Mouse (Mus musculus) CD8-positive naive resting alpha-beta T cell, adult 2 months (primary cell): Measurements from ENCODE around the gene Cdc45.
"Not testable (repeated sequence)": the region's sequence is repeated elsewhere in the genome, so short reads cannot be mapped to it uniquely, and the experiment has no call there.

Experiments used
- DNase-seq, 2 experiments: peaks; one replicate each; pipeline ENCODE4 v3.0.0; 2022; ENCODE audit warnings: low read depth in 2 of 2, low spot score in 2 of 2

The Cdc45 gene

GRCm38 (mm10) chr16:18811468-18812384 lies at the start of gene Cdc45, which contains the start of gene Ufd1:
Cdc45 (minus strand) TSS chr16:18811987.
Ufd1 (plus strand) TSS chr16:18811779.
- peak; percentile 83 to 85 for DNase-seq

DNA sequence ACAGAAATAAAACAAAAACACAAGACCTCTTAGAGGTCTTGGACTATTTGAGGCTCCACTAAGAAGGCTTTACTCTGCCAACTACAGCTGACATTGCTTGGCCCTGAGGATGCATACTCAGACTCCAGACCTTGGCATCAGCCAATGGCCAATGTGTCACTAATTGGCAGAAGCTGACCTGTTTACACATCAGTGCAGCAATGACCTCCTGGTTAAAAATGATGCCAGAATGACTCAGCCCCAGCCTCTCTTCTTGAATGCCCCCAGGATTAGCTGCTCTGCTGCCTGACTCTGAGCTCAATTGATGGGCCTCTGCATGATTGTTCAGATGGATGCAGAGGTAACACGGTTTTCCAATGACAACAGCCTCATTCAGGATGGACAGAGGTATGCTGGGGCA lies 48.4 kb upstream of the Cdc45 start:
- no peak for DNase-seq

- DNase-seq: peak; percentile 31 to 64
These were observed 46.8 kb upstream of the Cdc45 start for GRCm38 (mm10) chr16:18858551-18858950.

DNA sequence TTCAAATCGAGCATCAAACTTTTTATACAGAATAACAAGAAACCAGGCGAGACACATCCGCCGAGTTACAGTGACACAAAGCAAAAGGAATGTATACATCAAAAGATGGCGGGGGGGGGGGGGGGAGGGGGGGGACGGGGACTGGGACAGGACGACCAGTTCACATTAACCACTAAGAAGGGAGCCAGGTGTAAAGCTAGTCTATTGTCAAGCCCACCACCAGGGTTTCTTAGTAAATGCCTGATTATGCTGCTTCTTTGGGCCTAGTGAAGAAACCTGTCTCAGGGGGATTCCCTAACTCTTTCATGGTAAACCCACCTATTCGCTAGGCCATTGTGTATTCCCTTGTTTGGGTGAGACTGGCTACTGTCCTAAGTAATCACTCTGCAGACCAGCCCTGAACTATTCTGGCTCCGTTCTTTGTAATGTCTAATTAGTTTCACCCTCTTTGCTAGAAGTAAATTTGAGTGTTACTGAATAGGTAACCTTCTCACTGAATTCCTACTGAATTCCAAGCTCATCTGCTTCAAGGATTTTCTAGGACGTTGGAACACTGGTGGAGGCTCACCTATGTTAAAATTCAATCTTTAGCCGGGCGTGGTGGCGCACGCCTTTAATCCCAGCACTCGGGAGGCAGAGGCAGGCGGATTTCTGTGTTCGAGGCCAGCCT lies 37.9 kb upstream of the Cdc45 start:
- not testable (repeated sequence) for DNase-seq

DNA sequence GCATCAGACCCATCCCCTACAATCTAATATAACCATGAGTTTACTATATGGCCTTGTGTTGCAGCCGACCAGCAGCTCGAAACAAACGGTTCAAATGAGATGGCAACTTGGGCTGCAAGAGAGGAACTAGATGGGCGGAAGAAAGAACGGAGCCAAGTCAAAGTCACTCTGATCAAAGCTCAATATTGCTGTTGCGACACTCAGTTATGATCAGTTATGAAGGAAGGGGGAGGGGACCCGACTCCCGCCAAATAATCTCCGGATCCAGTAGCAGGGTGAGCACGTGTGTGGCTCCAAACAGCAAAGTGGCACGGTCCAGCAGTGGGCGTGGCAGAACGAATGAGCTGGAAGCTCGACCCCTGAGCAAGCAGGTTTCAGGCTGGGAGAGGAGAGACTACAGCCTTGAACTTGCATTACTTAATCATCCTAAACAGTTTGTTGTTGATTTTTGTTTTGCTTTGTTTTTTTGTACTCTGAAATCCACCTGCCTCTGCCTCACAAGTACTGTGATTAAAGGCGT lies 34.6 kb upstream of the Cdc45 start:
- DNase-seq: no peak

GRCm38 (mm10) chr16:18838346-18838745 lies 26.6 kb upstream of the Cdc45 start:
- no peak for DNase-seq

GRCm38 (mm10) chr16:18836468-18837208 lies 24.9 kb upstream of the Cdc45 start, which contains the start of the genes 2510002D24Rik and Gm28539:
2510002D24Rik (plus strand) TSS chr16:18836578.
Gm28539 (plus strand) TSS chr16:18836584.
- peak; percentile 82 to 85 for DNase-seq

- no peak for DNase-seq
These were observed 24.3 kb upstream of the Cdc45 start for GRCm38 (mm10) chr16:18836073-18836467.

DNA sequence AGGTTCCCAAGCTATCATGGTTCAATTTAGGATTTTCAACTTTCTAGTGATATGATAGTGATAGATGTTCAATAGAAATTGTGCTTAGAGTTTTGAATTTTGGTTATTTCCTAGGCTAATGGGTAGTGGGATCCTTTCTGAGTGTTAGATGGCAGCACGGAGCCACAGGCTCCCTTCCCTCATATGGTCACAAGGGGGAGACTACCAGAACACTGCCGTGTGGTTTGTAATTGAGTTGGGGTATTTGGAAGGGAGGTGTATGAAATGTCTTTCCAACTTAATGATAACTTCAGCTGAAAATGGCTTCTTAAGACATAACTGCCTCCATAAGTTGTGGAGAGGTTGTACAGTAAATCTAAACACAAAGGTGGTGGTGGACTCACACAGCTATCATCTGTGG lies 21.7 kb upstream of the Cdc45 start:
- DNase-seq: no peak

DNA sequence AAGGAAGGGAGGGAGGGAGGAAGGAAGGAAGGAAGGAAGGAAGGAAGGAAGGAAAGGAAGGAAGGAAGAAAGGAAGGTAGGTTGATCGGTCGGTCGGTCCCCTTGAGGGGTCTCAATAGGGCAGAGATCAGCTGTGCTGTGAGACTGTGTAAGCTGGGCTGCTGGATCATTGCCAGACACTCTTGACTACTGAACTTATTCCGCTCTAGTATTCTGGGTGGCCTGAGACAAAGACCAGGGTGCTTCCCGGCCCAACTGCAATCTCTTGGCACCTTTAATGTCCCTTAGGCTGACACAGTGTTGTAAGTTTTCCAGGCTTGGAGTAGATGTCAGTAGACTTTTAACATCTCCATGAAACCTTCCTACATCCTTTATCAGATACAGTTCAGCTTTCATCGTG lies 17.3 kb upstream of the Cdc45 start:
- DNase-seq: no peak

DNA sequence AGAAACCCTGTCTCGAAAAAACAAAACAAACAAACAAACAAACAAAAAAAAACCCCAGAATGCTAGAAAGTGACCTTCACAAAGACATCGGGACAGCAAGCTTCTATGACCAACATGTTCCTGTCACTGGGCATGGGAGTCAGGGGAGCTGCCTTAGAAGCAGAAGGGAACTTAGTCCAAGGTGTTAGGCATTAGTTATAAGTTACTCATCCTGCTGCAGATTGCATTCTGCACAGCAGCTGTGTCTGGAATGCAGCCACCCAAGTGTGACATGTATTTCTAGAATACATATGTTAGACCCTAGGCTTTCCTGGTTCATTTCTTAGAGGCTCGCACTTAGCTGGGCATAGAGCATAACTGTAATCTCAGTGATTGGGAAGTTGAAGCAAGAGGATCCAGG lies 16.8 kb upstream of the Cdc45 start:
- no peak for DNase-seq

GRCm38 (mm10) chr16:18822925-18823324 lies 11.1 kb upstream of the Cdc45 start:
- DNase-seq: no peak

DNA sequence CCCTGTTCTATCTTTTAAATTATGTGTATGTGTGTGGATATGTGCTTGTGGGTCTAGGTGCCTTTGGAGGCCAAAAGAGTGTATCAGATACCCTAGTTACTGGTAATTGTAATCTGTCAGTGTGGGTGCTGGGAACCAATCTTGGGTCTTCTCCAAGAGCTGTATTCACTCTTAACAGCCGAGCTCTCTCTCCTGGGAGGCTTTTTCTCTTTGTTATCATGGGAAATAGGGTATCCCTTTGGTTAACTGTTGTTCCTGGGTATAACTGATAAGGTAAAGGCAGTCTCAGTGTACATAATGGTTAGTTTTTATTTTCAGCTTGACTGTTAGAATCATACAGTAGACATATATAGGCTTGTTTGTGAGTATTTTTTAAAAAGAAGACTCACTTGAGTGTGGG lies 10.6 kb upstream of the Cdc45 start:
- DNase-seq: no peak

DNA sequence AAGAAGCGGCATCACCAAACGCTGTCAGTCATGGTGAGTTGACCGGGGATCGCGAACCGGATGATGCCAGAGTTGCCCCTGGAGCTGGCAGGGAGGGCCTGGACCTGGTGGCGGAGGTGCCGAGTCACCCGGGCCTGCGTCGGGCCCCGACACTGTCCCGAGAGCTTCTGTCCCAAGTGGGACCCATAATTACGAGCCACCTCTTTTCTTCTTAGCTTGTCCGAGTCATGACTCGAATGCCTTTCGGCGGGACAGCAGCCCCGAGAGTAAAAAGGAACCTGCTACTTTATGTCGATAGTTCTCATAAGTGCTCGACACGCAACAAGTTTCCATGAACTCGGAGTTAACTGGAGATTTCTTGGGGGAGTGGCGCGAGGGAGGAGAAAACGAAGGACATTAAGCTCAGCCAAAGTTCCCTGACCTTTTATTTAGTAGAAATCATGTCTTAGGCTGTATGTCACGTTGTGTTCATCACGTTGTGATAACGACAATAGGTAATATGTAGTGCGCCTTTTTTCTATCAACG lies 661 bp upstream of the Cdc45 start:
- DNase-seq: no peak

DNA sequence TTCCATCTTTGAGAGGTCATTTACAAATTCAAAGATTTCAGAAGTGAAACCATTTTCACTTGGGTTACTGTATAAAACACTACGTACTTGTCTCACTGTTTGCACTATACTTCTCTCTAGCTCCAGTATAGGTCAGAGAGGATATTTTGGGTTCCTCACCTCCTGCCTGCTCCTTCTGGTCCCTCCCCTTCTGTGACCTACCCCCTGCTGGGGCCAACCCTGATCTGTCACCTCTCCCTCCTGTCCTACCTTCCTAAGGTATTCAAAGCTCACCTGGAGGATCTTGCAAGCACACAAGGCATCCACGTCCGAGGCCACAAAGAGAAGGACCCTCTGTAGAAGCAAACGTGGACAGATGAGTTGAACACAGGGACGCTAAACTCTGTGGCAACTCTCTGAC lies 755 bp downstream of the Cdc45 start:
- peak; percentile 4 to 11 for DNase-seq

DNA sequence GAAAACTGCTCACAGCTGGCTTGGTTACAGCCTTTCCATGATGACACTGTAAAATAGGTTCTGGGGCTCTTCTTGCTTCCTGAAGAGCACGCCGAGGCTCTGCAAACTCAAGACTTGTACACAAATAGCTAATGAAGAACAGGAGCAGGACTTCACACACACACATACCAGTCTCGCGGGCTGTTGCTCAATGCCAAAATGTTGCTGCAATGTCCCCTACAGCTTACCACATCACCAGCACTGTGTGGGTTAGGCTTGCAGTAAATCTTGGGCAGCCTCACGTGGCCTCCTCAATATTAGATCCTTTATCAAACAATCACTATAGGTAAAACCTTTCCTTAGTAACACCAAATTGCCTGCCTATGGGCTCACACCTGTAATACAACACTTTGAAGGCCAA lies 2.8 kb downstream of the Cdc45 start:
- DNase-seq: no peak

DNA sequence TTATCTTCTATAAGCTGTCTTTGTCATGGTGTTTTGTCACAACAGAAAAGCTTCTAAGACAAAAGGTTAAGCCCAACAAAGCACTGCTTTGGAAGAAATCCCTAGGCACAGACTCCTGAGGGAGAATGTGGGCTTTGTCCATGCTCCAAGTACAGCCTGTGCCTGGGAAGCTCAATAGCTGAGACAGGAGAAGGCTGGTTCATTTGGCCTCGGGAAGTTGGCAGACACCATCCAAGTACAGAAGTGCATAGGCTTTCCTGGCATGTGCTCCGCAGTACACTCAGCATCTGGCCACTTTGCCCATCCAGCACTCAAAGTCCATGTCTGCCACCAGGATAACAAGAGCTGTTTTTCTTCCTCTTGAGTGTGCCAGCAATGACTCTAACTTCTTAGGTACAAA lies 6.0 kb downstream of the Cdc45 start:
- no peak for DNase-seq

- DNase-seq: no peak
These were observed 12.9 kb downstream of the Cdc45 start for GRCm38 (mm10) chr16:18798841-18799240.

DNA sequence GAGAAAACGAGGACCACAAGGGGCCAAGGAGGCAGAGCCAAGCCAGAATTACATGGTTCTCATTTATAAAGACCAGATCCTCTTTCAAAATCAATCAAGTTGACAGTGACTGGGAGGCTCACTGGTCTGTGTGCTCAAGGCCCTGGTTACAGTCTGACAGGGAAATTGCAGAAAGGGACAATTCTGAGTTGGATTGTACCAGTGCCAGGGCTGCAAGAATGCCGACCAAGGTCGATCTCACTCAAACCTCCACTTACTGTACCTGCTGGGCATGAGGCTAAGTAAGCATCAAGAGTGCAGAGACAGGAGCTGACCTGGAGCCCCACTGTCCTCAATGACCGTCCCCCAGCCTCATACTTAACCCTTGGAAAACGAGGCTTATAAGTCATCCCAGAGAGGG lies 13.6 kb downstream of the Cdc45 start:
- no peak for DNase-seq

GRCm38 (mm10) chr16:18796645-18797044 lies 15.1 kb downstream of the Cdc45 start:
- no peak for DNase-seq
